Mouse (Mus musculus): ENCODE measurements at regions not wholly inside any gene's neighbourhood (a gene's known extent, or its start where the extent isn't known, plus 50 kb on each side); places are given as distances from the start of the nearest gene placed in this dataset.

DNA sequence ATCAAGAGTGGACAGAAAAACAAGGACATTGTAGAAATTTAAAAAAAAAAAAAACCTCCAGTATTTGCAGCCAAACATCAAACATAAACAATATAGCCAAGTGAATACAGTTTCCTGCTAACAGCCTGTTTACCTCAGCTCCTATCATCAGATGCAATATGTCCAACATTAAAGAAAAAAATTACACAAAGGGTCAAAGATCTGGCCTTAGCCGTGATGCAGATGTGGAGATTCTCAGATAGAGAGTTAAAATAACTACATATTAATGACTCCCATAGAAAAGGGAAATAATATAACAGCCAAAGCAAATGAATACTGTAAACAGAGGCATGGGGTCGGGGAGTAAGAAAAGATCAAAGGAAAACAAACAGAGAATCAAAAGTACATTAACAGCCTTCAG lies 259.8 kb downstream of the Kctd12 start:
- TF ChIP-seq CTCF (IDR thresholded peaks at IDR 0.05; ENCODE audit: borderline replicate concordance, insufficient read depth, low read depth, low read length) = no peak
- TF ChIP-seq POLR2A (IDR thresholded peaks at IDR 0.05; ENCODE audit: borderline replicate concordance, insufficient read depth, low read length) = no peak

Measured in cerebellum, adult 2 months (tissue).